Mouse (Mus musculus) left cerebral cortex, postnatal 4 days (tissue): ENCODE results near the gene Myo5c. TPM values are rescaled to one million over a fixed set of nuclear protein-coding genes. Genes with fewer than 3 reads are reported as not detected.

ENCODE experiments used
- DNase-seq: peaks from one replicate; pipeline ENCODE4 v3.0.0-alpha.2; 2022
- intact Hi-C: fragments of 180-260 bp; cut with DNase I; formaldehyde crosslinking; loops from one replicate; pipeline ENCODE4 v1.15.1; 2025
- total RNA-seq, 2 experiments: library from RNA; stranded (reverse); gene quantifications; 2 replicates each; pipeline ENCODE4 v1.2.3; 2021

The Myo5c gene
- total RNA-seq, 2 experiments from 2014 or later = 0.14 to 0.32 TPM

- no peak for DNase-seq
- intact Hi-C loops = no loop called here
These were observed 83.4 kb downstream of the Myo5c start for GRCm38 (mm10) chr9:75315238-75315637.

- intact Hi-C loops = no loop called here
- no peak for DNase-seq
These were observed 85.0 kb downstream of the Myo5c start for GRCm38 (mm10) chr9:75316771-75317170.

- intact Hi-C loops = no loop called here
- DNase-seq = no peak
These were observed 86.4 kb downstream of the Myo5c start for GRCm38 (mm10) chr9:75318196-75318595.

- intact Hi-C loops = no loop called here
- peak; percentile 16 for DNase-seq
These were observed 87.5 kb downstream of the Myo5c start for GRCm38 (mm10) chr9:75319365-75319764.

GRCm38 (mm10) chr9:75322099-75322885 is 90.5 kb downstream of the Myo5c start:
- DNase-seq = no peak

GRCm38 (mm10) chr9:75328047-75328446 is 96.2 kb downstream of the Myo5c start:
- DNase-seq = no peak
- intact Hi-C loops = no loop called here

More at GRCm38 (mm10) chr9:75322099-75322885, 90.5 kb downstream of the Myo5c start:
- intact Hi-C loops = no loop called here

GRCm38 (mm10) chr9:75330821-75331220 is 99.0 kb downstream of the Myo5c start:
- intact Hi-C loops = no loop called here
- no peak for DNase-seq

GRCm38 (mm10) chr9:75334440-75334839 is 102.6 kb downstream of the Myo5c start:
- no peak for DNase-seq
- intact Hi-C loops = no loop called here

- intact Hi-C loops = no loop called here
- no peak for DNase-seq
These were observed 106.2 kb downstream of the Myo5c start for GRCm38 (mm10) chr9:75338016-75338415.

GRCm38 (mm10) chr9:75342433-75342832 is 110.6 kb downstream of the Myo5c start:
- intact Hi-C loops = no loop called here
- no peak for DNase-seq

GRCm38 (mm10) chr9:75347458-75347857 is 115.6 kb downstream of the Myo5c start, which contains the start of gene Bcl2l10:
Bcl2l10 (plus strand) TSS chr9:75347758.
- no peak for DNase-seq
- intact Hi-C loops = no loop called here

GRCm38 (mm10) chr9:75348066-75348465 is 116.2 kb downstream of the Myo5c start:
- intact Hi-C loops = no loop called here
- no peak for DNase-seq

GRCm38 (mm10) chr9:75348641-75349040 is 116.8 kb downstream of the Myo5c start:
- intact Hi-C loops = no loop called here
- no peak for DNase-seq

- intact Hi-C loops = no loop called here
- no peak for DNase-seq
These were observed 121.3 kb downstream of the Myo5c start for GRCm38 (mm10) chr9:75353094-75353493.

Other genes with a start within 250 kb of the Myo5c start
- gene Arpp19, start 194.4 kb upstream of the Myo5c start, total RNA-seq = 100 to 1,000 TPM; 193 to 207 TPM
- 100 to 1,000 TPM; 239 to 251 TPM for gene Myo5a, start 161.0 kb upstream of the Myo5c start, total RNA-seq
- 10 to 100 TPM; 74.6 to 78.1 TPM for gene Gnb5, start 74.3 kb downstream of the Myo5c start, total RNA-seq
- under 1 TPM in 1 of 2 experiments, not detected in 1; 0.32 TPM for gene Bcl2l10, start 115.7 kb downstream of the Myo5c start, total RNA-seq
- 100 to 1,000 TPM; 108 to 111 TPM for gene Mapk6, start 178.0 kb downstream of the Myo5c start, total RNA-seq
- 10 to 100 TPM; 36.9 to 38.3 TPM for gene Leo1, start 209.5 kb downstream of the Myo5c start, total RNA-seq